Mouse (Mus musculus): ENCODE measurements at regions not wholly inside any gene's neighbourhood (a gene's known extent, or its start where the extent isn't known, plus 50 kb on each side); places are given as distances from the start of the nearest gene placed in this dataset.

DNA sequence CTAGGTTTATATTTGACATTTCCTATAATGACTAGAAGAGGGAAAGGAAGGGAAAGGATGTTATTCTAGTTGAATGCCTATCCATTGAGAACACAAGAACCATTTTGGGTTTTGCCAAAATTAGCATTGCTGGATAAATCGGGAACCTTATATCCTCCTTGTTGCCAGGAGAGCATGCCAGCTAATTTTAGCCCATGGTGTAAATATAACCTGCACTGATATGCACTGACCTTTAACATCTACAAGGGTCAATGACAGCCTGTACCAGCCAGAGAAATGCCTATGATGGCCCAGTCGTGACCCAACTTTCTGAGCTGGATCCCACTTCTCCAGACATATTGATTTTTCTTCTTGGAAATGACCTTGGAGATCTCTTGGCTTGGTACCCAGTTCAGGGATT is 83.7 kb upstream of the Pcgf5 start:
- TF ChIP-seq CTCF (IDR thresholded peaks at IDR 0.05; ENCODE audit: low read depth): no peak
- no peak for TF ChIP-seq EP300 (IDR thresholded peaks at IDR 0.05; ENCODE audit: low read depth)

Data from liver, postnatal 0 days (tissue).